Mouse (Mus musculus) gastrocnemius, postnatal 4 days (tissue): ENCODE data around the gene Kcnk3. TPM values are rescaled to one million over a fixed set of nuclear protein-coding genes. Genes with fewer than 3 reads are reported as not detected.

Experiments
- DNase-seq, 2 experiments: peaks; one replicate each; pipeline ENCODE4 v3.0.0; 2021 to 2022; ENCODE audit warnings: low spot score in 2 of 2, mixed read lengths in 2 of 2
- total RNA-seq, 2 experiments: library from RNA; stranded (reverse); gene quantifications; 2 replicates each; pipeline ENCODE4 v1.2.3; 2021

Kcnk3 gene
- total RNA-seq, 2 experiments from 2014 or later = 2.1 to 3.3 TPM

GRCm38 (mm10) chr5:30632134-30632533 is 44.2 kb downstream of the Kcnk3 start:
- DNase-seq = no peak

GRCm38 (mm10) chr5:30636994-30637393 is 49.0 kb downstream of the Kcnk3 start:
- DNase-seq = no peak

GRCm38 (mm10) chr5:30638041-30638440 is 50.1 kb downstream of the Kcnk3 start:
- peak; percentile 48 to 70 for DNase-seq

GRCm38 (mm10) chr5:30643477-30644179 is 55.7 kb downstream of the Kcnk3 start:
- DNase-seq = no peak

- no peak for DNase-seq
Observed at GRCm38 (mm10) chr5:30646036-30646435, 58.1 kb downstream of the Kcnk3 start.

GRCm38 (mm10) chr5:30647396-30647795 is 59.4 kb downstream of the Kcnk3 start:
- DNase-seq = no peak

GRCm38 (mm10) chr5:30647815-30648560 is 60.0 kb downstream of the Kcnk3 start, which contains the start of gene Slc35f6:
Gene Slc35f6, plus strand, starts transcription at chr5:30647933.
- DNase-seq = peak; percentile 91 to 94

- DNase-seq = no peak
Observed at GRCm38 (mm10) chr5:30649558-30649957, 61.6 kb downstream of the Kcnk3 start.

- DNase-seq = no peak
Observed at GRCm38 (mm10) chr5:30650756-30651155, 62.8 kb downstream of the Kcnk3 start.

GRCm38 (mm10) chr5:30651554-30651953 is 63.6 kb downstream of the Kcnk3 start:
- no peak for DNase-seq

- no peak for DNase-seq
Observed at GRCm38 (mm10) chr5:30653246-30653645, 65.3 kb downstream of the Kcnk3 start.

GRCm38 (mm10) chr5:30655042-30655441 is 67.1 kb downstream of the Kcnk3 start:
- DNase-seq = no peak

- no peak for DNase-seq
Observed at GRCm38 (mm10) chr5:30655526-30656195, 67.7 kb downstream of the Kcnk3 start.

- no peak for DNase-seq
Observed at GRCm38 (mm10) chr5:30659042-30659441, 71.1 kb downstream of the Kcnk3 start.

- DNase-seq = no peak
Observed at GRCm38 (mm10) chr5:30660278-30660677, 72.3 kb downstream of the Kcnk3 start.

- no peak for DNase-seq
Observed at GRCm38 (mm10) chr5:30660813-30661212, 72.8 kb downstream of the Kcnk3 start.

GRCm38 (mm10) chr5:30665360-30665759 is 77.4 kb downstream of the Kcnk3 start:
- no peak for DNase-seq

- DNase-seq = no peak
Observed at GRCm38 (mm10) chr5:30665968-30666367, 78.0 kb downstream of the Kcnk3 start.

GRCm38 (mm10) chr5:30666391-30667195 is 78.6 kb downstream of the Kcnk3 start, which contains the start of gene Cenpa:
Gene Cenpa, plus strand, starts transcription at chr5:30666777.
- peak; percentile 59 to 85 for DNase-seq

GRCm38 (mm10) chr5:30667215-30667614 is 79.2 kb downstream of the Kcnk3 start:
- DNase-seq = no peak

- DNase-seq = no peak
Observed at GRCm38 (mm10) chr5:30667686-30668085, 79.7 kb downstream of the Kcnk3 start.
